Mouse (Mus musculus) ovary, postnatal 10 days (tissue): ENCODE data around the gene Actr8.

Experiments used
- DNase-seq: peaks from one replicate; pipeline ENCODE4 v3.0.0; 2022; ENCODE audit warnings: low spot score

The Actr8 gene

DNA sequence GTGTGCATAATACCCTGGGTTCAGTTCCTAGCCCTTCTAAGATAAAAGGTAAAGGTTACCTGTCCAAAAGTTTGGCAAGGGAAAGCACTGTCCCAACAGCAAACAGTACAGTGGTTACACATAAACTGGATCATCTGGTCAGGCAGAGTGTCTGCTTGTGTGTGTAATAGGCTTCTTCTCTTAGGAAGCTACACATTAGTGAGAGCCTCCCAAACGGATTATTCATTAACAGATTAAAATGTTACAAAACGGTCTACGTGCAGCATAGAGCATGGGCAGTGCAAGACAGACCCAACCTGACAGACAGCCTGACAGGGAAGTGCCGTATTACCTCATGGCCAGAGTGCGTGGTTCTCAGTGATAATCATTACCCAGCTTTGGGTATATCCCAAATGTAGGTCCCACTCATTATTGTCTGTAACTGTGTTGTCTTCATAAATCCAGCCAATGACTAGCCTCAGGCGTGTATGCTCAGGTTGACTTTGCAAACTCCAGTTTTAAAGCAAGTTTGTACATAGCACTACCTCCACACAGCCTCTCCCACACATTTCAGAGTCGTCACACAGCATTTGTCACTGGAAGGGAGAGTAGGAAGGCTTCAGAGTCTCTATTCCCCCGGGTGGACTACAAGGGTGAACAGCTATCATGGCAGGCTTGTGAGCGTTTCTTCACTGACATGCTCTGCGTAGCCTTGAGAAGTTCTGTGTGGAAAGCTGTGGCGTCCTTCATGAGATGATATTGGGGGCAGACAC lies 18.0 kb downstream of the Actr8 start:
- no peak for DNase-seq

DNA sequence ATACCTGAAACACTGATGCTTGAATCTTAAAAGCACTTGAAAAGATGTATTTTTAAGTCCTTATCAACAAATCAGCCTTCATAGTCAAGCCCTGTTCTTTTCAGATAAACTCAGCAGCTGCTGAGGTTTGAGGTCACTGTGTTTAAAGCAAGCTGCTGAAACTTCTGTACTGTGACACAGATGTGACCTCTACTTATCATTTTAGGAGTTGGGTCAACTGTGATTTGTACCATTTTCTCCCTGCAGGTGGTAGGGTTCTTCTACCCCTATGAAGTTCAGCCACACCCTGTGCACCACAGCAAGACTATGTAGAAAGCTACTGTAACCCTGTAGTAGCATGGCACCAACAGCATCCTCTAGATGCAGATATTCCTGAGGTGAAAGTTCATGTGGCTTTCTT lies 19.2 kb downstream of the Actr8 start:
- DNase-seq, result no peak

DNA sequence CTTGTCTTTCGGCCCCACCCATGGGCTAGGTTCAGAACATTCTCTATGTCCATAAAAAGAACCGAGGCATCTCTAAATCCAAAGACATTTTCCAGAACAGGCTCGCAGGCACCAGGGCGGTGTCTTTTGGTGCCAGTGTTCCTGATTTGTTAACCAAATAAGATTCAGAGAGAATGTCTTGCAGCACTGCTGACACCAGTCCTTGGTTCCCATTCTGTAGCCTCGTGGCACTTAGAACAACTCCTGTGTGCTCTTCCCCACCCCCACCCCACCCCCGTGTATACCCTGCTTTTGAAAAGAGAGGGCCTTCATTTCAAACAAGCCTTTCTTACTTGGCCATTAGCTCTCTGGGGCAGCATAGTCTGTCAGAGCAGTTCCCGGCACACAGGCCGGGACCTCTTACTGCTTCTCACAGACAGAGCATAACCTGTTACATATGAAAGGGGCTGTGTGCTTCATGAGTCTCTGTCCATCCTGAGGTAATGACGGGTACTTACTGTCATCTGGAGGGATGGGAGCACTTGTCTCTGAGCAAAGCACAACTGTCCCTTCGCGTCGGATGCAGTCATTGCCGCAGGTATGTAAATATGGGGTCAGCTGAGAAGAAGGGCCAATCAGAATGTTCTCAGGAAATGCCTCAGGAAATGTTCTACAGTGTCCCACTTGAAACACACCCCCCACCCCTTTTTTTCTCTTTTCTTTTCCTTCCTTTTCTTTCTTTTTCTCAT lies 20.8 kb downstream of the Actr8 start:
- no peak for DNase-seq

DNA sequence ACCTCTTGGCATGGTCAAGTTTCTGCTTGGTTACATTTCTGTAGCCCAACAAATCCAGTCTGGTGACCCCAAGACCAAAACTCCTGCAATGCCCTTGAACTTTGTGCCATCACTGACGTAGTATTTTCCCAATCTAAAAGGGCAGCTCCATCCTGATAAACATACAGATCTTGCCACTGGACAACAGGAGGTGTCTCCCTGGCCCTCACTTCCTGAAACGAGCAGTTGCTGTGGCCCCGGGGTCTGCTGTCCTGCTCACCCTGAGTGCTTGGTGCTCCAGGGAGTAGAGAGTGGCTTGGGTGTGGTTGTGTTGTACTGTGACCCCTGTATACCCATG lies 21.3 kb downstream of the Actr8 start:
- no peak for DNase-seq

DNA sequence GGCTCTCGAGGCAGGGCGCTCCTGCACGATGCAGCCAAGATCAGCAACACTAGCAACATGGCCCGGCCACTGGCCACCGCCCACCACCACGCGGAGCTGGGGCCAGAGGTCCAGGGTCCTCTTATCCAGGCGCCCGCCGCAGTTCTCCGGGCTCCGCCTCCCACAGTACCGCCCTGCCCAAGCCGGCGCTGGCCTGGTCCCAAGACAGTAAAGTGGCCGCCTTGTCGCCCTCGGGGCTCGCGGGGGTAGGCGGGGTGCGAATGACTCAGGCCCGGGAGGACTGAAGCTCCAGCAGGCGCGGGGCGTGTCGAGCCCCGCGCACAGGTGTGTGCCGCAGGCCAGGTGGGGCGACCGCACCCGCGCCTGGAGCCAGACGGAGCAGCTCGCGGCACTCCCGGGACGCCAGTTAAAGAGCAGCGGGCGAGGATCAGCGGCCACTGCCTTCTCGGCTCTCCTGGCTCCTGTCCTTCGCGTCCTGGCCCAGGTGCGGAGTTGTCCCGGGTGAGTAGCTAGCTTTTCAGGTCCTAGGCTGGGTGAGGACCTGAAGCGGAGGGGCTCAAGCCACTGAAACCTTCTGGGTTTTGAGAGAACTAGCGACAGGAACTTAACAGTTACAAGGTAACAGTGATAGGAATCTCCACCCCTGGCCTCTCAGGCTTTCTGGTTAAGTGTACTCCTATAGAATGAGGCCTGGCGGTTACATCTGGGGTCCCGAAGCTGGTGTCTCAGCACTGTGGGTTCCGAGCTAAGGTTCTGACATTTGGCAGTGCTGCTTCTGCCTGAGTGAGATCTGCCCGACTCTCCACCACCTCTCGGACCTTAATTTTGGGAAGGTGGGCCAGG lies 30.8 kb downstream of the Actr8 start, which contains the start of the genes Il17rb and Chdh:
Il17rb (minus strand) TSS at position 164 of the 843 bp plus-strand sequence.
Chdh (plus strand) TSS at position 291 of the 843 bp plus-strand sequence.
- no peak for DNase-seq

DNA sequence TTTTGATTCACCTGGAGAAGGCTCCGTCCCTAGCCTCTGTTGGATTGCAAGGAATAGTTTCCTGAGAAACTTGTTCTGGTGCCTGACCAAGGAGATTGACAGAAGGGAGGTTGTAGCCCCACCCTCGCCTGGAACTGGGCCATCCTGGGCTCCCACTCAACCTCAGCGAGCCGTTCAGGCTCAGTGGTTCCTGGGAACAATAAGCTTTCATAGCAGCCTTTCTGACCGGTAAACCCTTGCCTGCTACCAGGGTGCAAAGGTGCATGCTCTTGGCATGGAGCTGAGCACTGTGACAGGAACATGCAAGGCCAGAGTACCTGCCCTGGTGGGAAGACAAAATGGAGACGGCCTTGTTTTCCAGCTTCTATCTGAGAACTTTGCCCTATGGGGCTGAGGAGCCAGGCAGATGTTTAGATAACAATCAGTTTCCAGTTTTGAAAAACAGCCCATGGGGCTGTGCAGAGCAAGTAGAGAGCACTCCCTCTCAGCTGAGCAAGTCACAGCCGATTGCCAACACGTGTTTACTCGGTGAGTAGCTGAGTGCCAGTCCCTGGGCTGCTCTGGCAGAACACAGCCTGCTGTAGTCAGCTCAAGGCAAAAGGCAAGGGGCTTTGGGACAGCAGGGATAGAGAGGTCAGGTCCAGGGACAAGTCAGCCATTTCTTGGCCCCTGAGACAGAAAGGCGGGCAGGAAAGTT lies 31.9 kb downstream of the Actr8 start:
- peak; percentile 51 for DNase-seq

DNA sequence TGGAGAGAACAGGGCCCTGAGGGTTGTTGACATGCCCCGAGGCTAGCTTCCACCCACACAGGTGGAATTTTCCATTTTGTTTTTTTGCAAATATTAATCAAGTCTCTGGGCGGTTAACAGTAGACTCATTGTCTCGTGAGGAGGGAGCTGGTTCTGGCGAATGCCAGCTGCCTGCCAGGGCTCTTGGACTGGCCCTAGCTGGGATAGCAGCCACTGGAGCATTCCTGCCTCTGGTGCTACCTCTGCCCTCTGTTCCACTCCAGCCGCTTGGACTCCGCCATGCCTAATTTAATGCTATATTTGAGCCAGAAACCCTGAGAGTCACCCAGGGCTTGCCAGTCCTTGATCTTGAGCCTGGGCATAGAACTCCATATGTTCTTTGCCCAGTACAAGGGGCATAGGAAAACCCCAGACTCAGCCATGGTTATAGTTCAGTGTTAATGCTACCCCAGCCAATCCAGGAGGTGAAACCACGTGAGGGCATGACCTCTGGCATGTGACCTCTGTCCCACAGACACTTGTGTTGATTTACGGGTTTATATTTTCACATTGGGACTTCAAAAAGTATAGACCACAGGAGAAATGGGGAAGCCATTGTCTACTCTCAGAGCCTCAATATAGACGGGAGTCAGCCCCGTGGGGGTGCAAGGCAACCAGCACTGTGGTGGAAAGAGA lies 33.9 kb downstream of the Actr8 start:
- DNase-seq, result no peak

DNA sequence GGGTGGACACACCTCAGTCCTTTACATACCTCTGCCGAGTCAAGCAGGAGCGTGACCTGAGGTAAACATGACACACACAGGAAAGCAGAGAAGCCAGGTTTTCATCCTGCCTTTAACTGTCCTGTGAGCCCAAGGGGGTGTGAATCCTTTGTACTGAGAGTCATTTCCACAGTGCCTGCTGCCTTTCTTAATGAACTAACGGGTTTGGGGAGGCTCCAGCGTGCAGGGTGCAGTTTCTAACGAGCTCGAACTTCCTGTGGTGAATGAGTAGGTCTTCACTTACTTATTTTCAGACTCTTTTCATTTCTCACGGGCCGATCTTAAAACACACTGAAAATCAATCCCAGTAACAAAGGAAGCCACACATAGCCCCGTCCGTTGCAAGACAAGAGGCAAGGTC lies 36.4 kb downstream of the Actr8 start:
- DNase-seq, result no peak

DNA sequence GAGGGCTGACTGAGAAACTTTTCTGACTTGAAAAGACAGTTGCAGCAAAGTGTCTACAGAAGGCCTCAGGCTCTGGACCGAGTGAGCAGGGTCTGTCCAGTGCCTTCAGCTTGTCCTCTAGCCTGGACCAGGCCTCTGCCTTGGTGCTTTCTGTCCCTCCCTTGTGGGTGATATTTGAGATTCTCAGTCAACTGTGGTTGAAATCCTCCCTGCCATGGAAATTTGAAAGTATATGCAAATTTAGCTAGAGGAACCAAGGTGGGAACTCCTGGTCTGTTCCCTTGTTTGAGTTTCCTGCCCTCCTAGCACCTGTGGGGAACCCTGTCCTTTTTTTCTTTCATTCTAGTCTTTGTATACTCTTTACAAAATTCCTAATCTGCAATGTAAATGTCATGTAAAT lies 36.9 kb downstream of the Actr8 start:
- DNase-seq, result no peak

DNA sequence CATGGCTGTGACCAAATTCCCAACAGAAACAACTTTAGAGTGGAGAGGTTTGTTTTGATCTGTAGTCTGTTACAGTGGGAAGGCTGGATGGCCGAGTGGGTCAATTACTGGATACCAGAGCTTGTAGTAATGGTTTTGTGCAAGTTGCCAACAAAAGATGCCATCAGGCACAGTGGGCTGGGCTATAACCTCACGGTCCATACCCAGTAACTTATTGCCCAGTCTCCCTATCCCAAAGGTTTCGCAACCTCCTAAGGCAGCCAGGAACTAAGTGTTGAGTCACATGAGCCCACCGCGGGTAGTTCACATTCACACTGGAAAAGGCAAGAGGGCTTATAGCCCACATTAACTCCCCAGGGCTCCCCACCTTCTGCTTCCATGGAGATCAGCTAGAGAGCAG lies 38.5 kb downstream of the Actr8 start:
- no peak for DNase-seq

DNA sequence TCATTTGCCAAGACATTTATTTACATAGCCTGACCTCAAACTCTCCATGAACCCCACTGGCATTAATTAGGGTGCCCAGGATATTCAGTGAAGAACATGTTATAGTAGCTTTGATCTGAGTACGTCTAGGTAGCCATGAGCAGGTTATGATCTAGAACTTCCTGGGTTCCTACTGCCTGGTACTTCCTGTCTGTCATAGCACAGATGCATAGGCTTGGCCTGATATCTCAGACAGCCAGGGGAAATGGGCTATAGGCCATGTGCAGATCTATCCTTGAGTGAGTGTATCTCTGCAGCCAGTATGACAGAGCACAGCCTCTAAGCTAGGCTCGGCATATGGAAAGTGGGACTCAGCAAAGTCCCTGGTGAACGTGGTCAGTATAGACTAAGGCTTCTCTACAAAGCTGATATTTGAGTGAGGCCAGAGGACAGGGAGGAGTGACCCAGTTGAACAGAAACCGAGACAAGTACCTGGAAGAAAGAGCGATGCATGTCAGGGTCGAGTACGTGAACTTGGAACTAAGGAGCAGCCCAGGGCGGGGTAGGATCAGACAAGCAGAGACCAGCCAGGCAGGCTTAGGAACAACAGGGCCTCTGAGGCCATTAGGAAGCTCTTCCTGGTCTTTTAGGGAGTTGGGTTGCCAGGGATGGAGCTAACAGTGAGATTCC lies 39.8 kb downstream of the Actr8 start:
- no peak for DNase-seq

DNA sequence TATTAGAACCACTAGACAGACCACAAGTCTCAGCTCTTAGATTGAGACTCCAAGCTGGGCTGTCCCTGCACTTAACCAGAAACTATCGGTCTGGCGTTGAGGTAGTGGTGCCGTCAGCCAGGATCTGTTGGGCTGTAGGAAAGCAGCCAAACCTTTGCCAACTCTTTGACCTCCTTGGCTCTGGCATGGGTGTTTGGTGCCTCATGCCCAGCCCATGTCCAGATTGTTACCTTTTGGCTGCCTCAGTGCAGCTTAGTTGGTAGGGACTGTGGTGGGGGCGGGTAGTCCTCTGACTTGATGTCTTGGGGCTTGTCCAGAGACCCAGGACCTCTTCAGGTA lies 40.3 kb downstream of the Actr8 start:
- DNase-seq, result no peak

DNA sequence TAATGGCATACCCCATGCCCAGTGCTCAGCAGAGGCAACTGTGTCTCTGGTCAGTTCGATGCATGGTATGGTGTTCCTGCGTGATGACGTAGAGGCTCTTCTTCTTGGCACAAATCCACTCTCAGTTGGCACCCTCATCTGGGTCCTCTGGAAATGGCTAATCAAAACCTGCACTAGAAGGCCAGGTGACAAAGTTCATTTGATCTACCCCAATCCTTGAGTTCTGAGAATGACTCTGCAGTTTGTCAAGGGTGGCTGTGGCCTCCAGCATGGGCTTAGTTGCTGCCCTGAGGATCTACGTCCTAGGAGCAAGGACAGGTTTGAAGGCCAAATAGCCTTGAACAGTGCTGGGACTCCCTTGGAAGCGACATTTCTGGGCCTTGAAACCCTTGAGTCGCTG lies 40.7 kb downstream of the Actr8 start:
- no peak for DNase-seq

DNA sequence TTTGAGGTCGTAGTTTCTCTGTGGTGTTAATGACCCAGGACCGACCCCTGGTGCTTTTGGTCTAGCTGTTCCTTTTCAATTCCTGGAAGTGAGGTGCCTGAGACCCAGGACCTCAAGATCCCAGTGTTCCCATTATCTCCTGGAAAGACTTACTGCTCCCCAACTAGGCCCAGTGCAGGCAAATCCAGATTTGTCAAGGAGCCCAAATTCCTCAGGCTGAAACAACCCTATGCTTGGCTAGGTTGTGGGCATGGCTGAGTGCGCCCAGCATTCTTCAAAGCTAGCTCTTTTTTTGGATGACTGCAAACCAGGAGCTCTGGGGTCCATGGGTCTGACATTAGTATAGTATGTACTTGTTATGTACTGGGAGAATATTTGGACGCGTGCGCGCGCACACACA lies 41.2 kb downstream of the Actr8 start:
- DNase-seq, result no peak

DNA sequence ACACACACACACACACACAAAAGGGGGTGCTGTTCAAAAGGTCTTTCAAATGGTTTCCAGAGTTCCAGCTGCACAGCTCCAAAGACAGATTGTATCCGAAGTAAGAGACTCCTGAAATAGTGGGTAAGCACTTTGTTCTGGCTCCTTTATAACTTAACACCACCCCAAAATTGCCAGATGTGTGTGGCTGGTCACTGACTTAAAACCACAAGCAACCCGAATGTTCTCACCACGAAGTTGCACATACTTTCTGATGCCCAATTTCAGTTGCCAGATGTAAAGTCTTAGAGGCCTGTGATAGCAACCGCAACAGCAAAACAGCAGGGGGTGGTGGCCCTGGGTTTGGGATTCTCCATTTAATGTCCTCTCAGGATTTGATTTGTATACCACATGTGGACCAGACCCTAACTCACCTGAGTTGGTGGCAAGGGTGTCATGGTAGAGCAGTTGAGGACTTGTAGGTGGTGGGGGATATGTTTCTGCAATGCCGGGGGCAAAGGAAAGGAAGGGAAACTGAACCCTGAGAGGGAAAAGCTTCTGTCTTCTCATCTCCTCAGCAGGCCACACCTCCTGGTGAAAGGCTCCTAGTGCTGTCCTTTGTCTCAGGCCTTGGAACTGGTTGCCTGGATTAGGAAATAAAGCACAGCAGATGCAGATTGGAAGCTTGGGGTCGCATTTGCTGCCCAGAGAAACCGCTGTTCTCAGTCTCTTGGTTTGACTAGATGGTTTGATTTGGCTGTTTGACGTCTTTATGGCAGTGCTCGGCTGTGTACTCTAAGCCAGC lies 41.8 kb downstream of the Actr8 start:
- DNase-seq, result no peak

DNA sequence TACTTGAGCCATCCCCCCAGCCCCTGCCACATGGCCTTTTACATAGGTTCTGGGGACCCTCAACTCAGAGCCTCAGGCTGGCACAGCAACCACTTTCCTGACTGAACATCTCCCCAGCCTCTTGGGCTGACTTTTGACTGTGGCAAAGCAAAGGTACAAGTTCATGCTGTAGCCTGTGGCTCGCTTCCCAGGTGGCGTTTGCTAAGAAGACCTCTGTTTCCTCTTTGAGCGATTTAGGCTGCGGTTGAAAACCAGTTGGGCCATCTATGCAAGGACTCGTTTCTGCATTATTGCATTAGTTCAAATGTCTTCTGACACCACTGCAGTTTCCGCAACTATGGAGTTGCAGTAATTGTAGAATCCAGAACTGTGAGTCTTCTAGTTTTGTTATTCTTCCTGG lies 44.3 kb downstream of the Actr8 start:
- no peak for DNase-seq

DNA sequence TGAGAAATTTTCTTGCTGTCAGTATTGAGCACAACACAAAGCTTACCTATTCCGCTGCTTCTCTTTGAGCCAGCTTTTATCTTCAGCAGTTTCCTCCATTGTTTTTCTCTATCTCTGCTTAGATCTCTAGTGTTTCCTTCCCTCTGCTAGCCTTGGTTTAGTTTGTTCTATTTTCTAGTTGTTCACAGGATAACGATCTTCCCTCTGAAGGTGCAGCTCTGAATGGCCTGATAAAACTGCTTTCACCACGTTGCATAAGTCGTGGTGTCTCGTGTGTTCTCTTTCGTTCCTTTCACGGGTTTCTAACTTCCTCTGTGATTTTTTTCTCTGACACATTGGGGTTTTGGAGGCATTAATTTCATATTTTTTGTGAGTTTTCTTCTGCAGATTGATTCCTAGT lies 46.2 kb downstream of the Actr8 start:
- DNase-seq, result no peak

DNA sequence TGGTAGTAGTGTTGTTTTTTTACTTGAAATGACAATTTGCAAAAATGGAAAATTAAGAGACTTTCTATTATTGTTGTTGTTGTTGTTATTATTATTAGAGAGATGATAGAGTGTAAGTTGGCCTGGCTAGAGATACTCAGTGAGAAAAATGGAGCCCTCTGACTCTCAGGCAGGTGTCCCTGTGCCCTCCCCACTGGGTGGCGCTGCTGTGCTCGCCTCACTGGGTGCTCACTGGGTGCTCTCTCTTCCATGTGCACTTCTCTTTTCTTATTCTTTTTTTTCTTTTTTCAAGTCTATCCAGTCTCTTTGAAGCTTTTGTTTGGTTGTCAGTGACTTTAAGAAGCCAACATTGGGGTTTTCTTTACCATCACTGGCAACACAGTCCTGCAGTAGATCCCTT lies 49.2 kb downstream of the Actr8 start:
- no peak for DNase-seq

DNA sequence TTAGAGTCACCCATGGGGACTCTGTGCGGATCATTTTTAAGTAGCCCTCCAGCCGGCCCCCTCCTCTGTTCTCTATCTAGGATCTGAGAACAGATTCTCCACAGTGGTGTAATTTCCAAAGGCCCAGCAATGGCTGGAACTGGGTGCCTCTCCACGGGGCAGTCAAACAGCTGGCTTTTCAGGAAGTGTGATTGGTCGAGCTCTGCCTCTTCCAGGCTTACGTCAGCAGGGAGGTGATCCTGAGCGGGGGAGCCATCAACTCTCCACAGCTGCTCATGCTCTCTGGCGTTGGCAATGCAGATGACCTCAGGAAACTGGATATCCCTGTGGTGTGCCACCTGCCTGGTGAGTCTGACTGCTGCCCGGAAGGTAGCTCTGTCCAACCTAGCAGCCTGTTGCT lies 55.3 kb downstream of the Actr8 start:
- no peak for DNase-seq

DNA sequence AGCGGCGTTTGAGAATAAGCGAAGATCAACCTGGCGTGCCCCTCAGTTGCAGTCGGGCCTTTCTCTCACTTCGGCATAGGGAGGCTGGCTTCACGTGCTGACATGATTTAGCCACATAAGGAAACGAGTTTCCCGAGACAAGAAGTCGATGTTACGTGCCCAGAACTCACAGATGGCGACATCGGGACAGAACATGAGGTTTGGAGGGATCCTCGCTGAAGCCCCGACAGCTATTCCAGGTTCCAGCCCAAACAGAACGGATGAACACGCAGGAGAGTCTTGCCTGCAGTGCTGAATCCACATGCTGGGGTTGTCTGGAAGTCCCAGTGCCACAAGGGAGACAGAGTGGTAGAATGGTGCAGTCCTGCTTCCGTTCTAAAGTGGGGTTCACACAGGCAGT lies 60.3 kb downstream of the Actr8 start:
- no peak for DNase-seq
